26 mouse cellular contexts compared by ENCODE assay signal in the genomic region with DNA sequence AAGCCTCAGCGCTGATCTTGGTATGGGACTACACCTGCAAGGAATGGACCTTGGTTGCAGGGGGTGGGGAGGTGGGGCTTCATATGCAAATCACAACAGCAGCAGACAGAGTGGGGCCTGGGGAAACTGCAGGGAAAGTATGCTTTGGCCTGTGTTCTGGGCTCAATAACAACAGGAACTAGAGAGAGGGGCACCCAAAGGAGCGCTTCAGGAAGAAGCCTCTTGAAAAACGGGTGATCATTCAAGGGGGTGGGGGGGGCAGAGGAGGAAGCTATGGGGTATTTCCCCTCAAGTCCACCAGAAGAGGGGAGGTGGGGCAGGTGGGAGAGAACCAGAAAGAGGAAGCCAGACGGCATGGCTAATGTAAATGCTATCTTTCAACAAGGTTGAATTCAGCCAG. TPM values are rescaled to one million over a fixed set of nuclear protein-coding genes. Genes with fewer than 3 reads are reported as not detected.
DNase-seq lines count a peak whose midpoint lies in the region; ATAC-seq and TF ChIP-seq lines count a peak whose summit lies in the region.
"Had no signal": no experiment of that assay in that cellular context is flagged by ENCODE, and none has a peak within 500 bp of the region (broad histone marks: within the 10 kb centered on the region; RNA-seq: fewer than 3 reads in every experiment).

No protein-coding gene starts in this region.

- DNase-seq in spleen, adult 18-20 months: peak; percentile 24 to 27
- no peak for DNase-seq in spleen, adult 12 weeks (ENCODE audit: low spot score)
- peak; percentile 52 for DNase-seq in ES-CJ7 (ENCODE audit: low read depth, low spot score)
- peak; percentile 14 for DNase-seq in limb, embryonic 10.5 days (ENCODE audit: low spot score)
- no peak for DNase-seq in kidney, postnatal 10 days
- DNase-seq in kidney, adult 2 months: no peak
- DNase-seq: adrenal gland, adult 2 months; cerebellum, adult 11-12 months; cerebellum, postnatal 10 days; gastrocnemius, postnatal 14 days; heart, postnatal 36 days; kidney, postnatal 4 days; liver, embryonic 13.5 days; lung, adult 2 months; thymus, adult 18-20 months; thymus, postnatal 36 days had no signal

- no peaks in the 10 kb centered on the region for H3K9me3 ChIP-seq in limb, embryonic 10.5 days (replicated peaks)
- no peaks in the 10 kb centered on the region for H3K9me3 ChIP-seq in midbrain, embryonic 13.5 days
- H3K9me3 ChIP-seq: embryonic facial prominence, embryonic 12.5 days; forebrain, embryonic 15.5 days; G1E; heart, embryonic 15.5 days; liver, embryonic 13.5 days; midbrain, embryonic 15.5 days had no signal

- no peak overlapping the region for H3K9ac ChIP-seq in midbrain, embryonic 13.5 days (replicated peaks)
- H3K9ac ChIP-seq: embryonic facial prominence, embryonic 12.5 days; forebrain, embryonic 15.5 days; heart, embryonic 15.5 days; liver, embryonic 13.5 days; midbrain, embryonic 15.5 days had no signal

- TF ChIP-seq CTCF in kidney, adult 2 months (conservative IDR thresholded peaks at IDR 0.05; ENCODE audit: insufficient read depth, insufficient read length, low read depth, low read length): no peak

- H3K4me2 ChIP-seq in midbrain, embryonic 13.5 days (replicated peaks): no peak overlapping the region
- H3K4me2 ChIP-seq: embryonic facial prominence, embryonic 12.5 days; forebrain, embryonic 15.5 days; heart, embryonic 15.5 days; liver, embryonic 13.5 days; midbrain, embryonic 15.5 days had no signal

- no peak for ATAC-seq in midbrain, embryonic 13.5 days
- ATAC-seq: forebrain, embryonic 15.5 days; hindbrain, embryonic 16.5 days; intestine, embryonic 16.5 days; midbrain, embryonic 15.5 days; Patski had no signal

- no peaks in the 10 kb centered on the region for H3K36me3 ChIP-seq in limb, embryonic 10.5 days
- H3K36me3 ChIP-seq in midbrain, embryonic 13.5 days: no peaks in the 10 kb centered on the region
- H3K36me3 ChIP-seq in kidney, adult 2 months (ENCODE audit: control insufficient read depth, insufficient read depth, low read length): no peaks in the 10 kb centered on the region
- H3K36me3 ChIP-seq: embryonic facial prominence, embryonic 12.5 days; forebrain, embryonic 15.5 days; G1E; heart, embryonic 15.5 days; liver, embryonic 13.5 days; midbrain, embryonic 15.5 days had no signal

- WGBS in limb, embryonic 10.5 days: 39% methylated on average over 4 of the region's 4 CpGs
- WGBS in midbrain, embryonic 13.5 days: 49% methylated on average over 4 of the region's 4 CpGs
- 53% methylated on average over 4 of the region's 4 CpGs for whole genome bisulfite sequencing in kidney, adult 2 months

- H3K27me3 ChIP-seq in limb, embryonic 10.5 days (ENCODE audit: low read depth, poor library complexity, severe bottlenecking): no peaks in the 10 kb centered on the region
- no peaks in the 10 kb centered on the region for H3K27me3 ChIP-seq in midbrain, embryonic 13.5 days
- H3K27me3 ChIP-seq in kidney, adult 2 months (replicated peaks; ENCODE audit: control insufficient read depth, insufficient read depth, low read length): no peaks in the 10 kb centered on the region
- H3K27me3 ChIP-seq: embryonic facial prominence, embryonic 12.5 days; forebrain, embryonic 15.5 days; heart, embryonic 15.5 days; liver, embryonic 13.5 days; midbrain, embryonic 15.5 days; Patski had no signal

- no peak overlapping the region for H3K27ac ChIP-seq in limb, embryonic 10.5 days
- no peak overlapping the region for H3K27ac ChIP-seq in midbrain, embryonic 13.5 days
- H3K27ac ChIP-seq in kidney, adult 2 months (ENCODE audit: insufficient read depth, low read depth, low read length): no peak overlapping the region
- H3K27ac ChIP-seq: embryonic facial prominence, embryonic 12.5 days; forebrain, embryonic 15.5 days; heart, embryonic 15.5 days; liver, embryonic 13.5 days; midbrain, embryonic 15.5 days had no signal

- no peak for TF ChIP-seq POLR2A in kidney, adult 2 months (IDR thresholded peaks at IDR 0.05; ENCODE audit: low read depth, low read length)

- no peaks in the 10 kb centered on the region for H3K4me1 ChIP-seq in limb, embryonic 10.5 days
- no peaks in the 10 kb centered on the region for H3K4me1 ChIP-seq in midbrain, embryonic 13.5 days (replicated peaks)
- no peaks in the 10 kb centered on the region for H3K4me1 ChIP-seq in kidney, adult 2 months (ENCODE audit: control insufficient read depth, insufficient read depth, low read length)
- H3K4me1 ChIP-seq: embryonic facial prominence, embryonic 12.5 days; forebrain, embryonic 15.5 days; heart, embryonic 15.5 days; liver, embryonic 13.5 days; midbrain, embryonic 15.5 days had no signal

- H3K4me3 ChIP-seq in limb, embryonic 10.5 days: no peak overlapping the region
- H3K4me3 ChIP-seq in midbrain, embryonic 13.5 days (replicated peaks): no peak overlapping the region
- H3K4me3 ChIP-seq in kidney, adult 2 months (ENCODE audit: insufficient read depth, low read depth, low read length): no peak overlapping the region
- H3K4me3 ChIP-seq: embryonic facial prominence, embryonic 12.5 days; forebrain, embryonic 15.5 days; heart, embryonic 15.5 days; liver, embryonic 13.5 days; midbrain, embryonic 15.5 days; myocyte had no signal

RNA-seq across cellular contexts. Expression of a gene that starts 14.0 kb away (rescaled TPM):
- polyA plus RNA-seq in limb, embryonic 10.5 days (2016; fragmentation: Nextera tagmentation; extraction: Ambion mirVana): 10.8 and 11.0 TPM in 2 replicates
- polyA plus RNA-seq in midbrain, embryonic 13.5 days (2015; fragmentation: Nextera tagmentation; extraction: Ambion mirVana): 11.4 and 12.5 TPM in 2 replicates
- 26.6 and 33.0 TPM in 2 replicates for polyA plus RNA-seq in kidney, adult 2 months (2012; rRNA removed)

RNA-seq across cellular contexts. Expression of a gene that starts 17.5 kb away (rescaled TPM):
- 14.9 and 19.4 TPM in 2 replicates for polyA plus RNA-seq in limb, embryonic 10.5 days (2016; fragmentation: Nextera tagmentation; extraction: Ambion mirVana)
- polyA plus RNA-seq in midbrain, embryonic 13.5 days (2015; fragmentation: Nextera tagmentation; extraction: Ambion mirVana): 28.1 and 34.6 TPM in 2 replicates
- 0.26 and 0.50 TPM in 2 replicates for polyA plus RNA-seq in kidney, adult 2 months (2012; rRNA removed)
- polyA plus RNA-seq: G1E had no signal

Comparison
In these comparisons a context has a peak if more than half of its experiments do, and no peak if none do; other contexts are left out.
1. DNase-seq: peak in spleen, adult 18-20 months (2 of 2), ES-CJ7 (single experiment) and limb, embryonic 10.5 days (single experiment); none in spleen, adult 12 weeks (single experiment), kidney, postnatal 10 days (single experiment) and kidney, adult 2 months (single experiment).
2. RNA of a gene that starts 17.5 kb away (polyA plus RNA-seq): 28.1 to 34.6 TPM in midbrain, embryonic 13.5 days and 14.9 to 19.4 TPM in limb, embryonic 10.5 days; 0.26 to 0.50 TPM in kidney, adult 2 months; every median in the first group is over 10 times any median in the second.